9 mouse cellular contexts compared by ENCODE assay signal in genomic region chr3:129213633-129214145, GRCm38 (mm10). TPM values are rescaled to one million over a fixed set of nuclear protein-coding genes. Genes with fewer than 3 reads are reported as not detected.
A peak's percentile ranks its signal among the peaks of the same experiment; 100 is the strongest.
DNase-seq lines count a peak whose midpoint lies in the region; ATAC-seq lines count a peak whose summit lies in the region.
"Had no signal": no experiment of that assay in that cellular context is flagged by ENCODE, and none has a peak within 500 bp of the region (broad histone marks: within the 10 kb centered on the region; RNA-seq: fewer than 3 reads in every experiment).

No protein-coding gene starts in this region.

- H3K27ac ChIP-seq in forebrain, embryonic 15.5 days (replicated peaks) = no peak overlapping the region
- H3K27ac ChIP-seq in limb, embryonic 13.5 days = no peak overlapping the region
- H3K27ac ChIP-seq in midbrain, embryonic 13.5 days = 0 out of 2 replicates have a peak overlapping the region, but pooled peaks have one; percentile 59

- H3K9ac ChIP-seq in forebrain, embryonic 15.5 days (replicated peaks) = peak overlapping the region; percentile 14; the same call in 1 of the 2 replicates
- peak overlapping the region; percentile 59 for H3K9ac ChIP-seq in limb, embryonic 13.5 days
- peak overlapping the region; percentile 61 for H3K9ac ChIP-seq in midbrain, embryonic 13.5 days (replicated peaks)

- H3K4me1 ChIP-seq in forebrain, embryonic 15.5 days = peaks cover 31% of the 10 kb centered on the region
- peaks cover 32% of the 10 kb centered on the region for H3K4me1 ChIP-seq in limb, embryonic 13.5 days
- peaks cover 30% of the 10 kb centered on the region for H3K4me1 ChIP-seq in midbrain, embryonic 13.5 days (replicated peaks)

- no peaks in the 10 kb centered on the region for H3K9me3 ChIP-seq in forebrain, embryonic 15.5 days
- H3K9me3 ChIP-seq in limb, embryonic 13.5 days = no peaks in the 10 kb centered on the region
- H3K9me3 ChIP-seq in midbrain, embryonic 13.5 days = no peaks in the 10 kb centered on the region

- H3K27me3 ChIP-seq in forebrain, embryonic 15.5 days = peaks cover 84% of the 10 kb centered on the region
- peaks cover 96% of the 10 kb centered on the region for H3K27me3 ChIP-seq in limb, embryonic 13.5 days
- peaks cover 99% of the 10 kb centered on the region for H3K27me3 ChIP-seq in midbrain, embryonic 13.5 days

- peak overlapping the region; percentile 72 for H3K4me2 ChIP-seq in forebrain, embryonic 15.5 days (replicated peaks)
- H3K4me2 ChIP-seq in limb, embryonic 13.5 days (replicated peaks) = peak overlapping the region; percentile 92
- peak overlapping the region; percentile 76 for H3K4me2 ChIP-seq in midbrain, embryonic 13.5 days (replicated peaks)

- H3K36me3 ChIP-seq in forebrain, embryonic 15.5 days = no peaks in the 10 kb centered on the region
- H3K36me3 ChIP-seq in limb, embryonic 13.5 days = no peaks in the 10 kb centered on the region
- H3K36me3 ChIP-seq in midbrain, embryonic 13.5 days = no peaks in the 10 kb centered on the region

- peak overlapping the region; percentile 44 for H3K4me3 ChIP-seq in forebrain, embryonic 15.5 days
- peak overlapping the region; percentile 56 for H3K4me3 ChIP-seq in limb, embryonic 13.5 days
- peak overlapping the region; percentile 51 for H3K4me3 ChIP-seq in midbrain, embryonic 13.5 days (replicated peaks)

- ATAC-seq in forebrain, embryonic 15.5 days (replicated peaks) = peak; percentile 96
- peak; percentile 82 to 88 for ATAC-seq in hematopoietic stem cell, adult 5-6 weeks (replicated peaks in 1 of 2; ENCODE audit: insufficient read depth in 1 of 2, low FRiP score in 2 of 2, low TSS enrichment in 1 of 2, low read depth in 1 of 2, poor library complexity in 2 of 2, severe bottlenecking in 2 of 2)
- ATAC-seq in limb, embryonic 13.5 days (ENCODE audit: low FRiP score, low read depth) = peak; percentile 95
- peak; percentile 97 for ATAC-seq in midbrain, embryonic 13.5 days

- under 1% methylated on average over 39 of the region's 39 CpGs for WGBS in forebrain, embryonic 15.5 days
- under 1% methylated on average over 39 of the region's 39 CpGs for WGBS in limb, embryonic 13.5 days
- WGBS in midbrain, embryonic 13.5 days = under 1% methylated on average over 39 of the region's 39 CpGs

- DNase-seq in ES-CJ7 (ENCODE audit: low read depth, low spot score) = peak; percentile 96
- DNase-seq in adrenal gland, postnatal 36 days = peak; percentile 87 to 90
- DNase-seq in thymus, adult 18-20 months = peak; percentile 54 to 55
- DNase-seq in layer of hippocampus, adult 9-11 months = no peak

RNA-seq across cellular contexts. Expression of gene Pitx2, which starts 14.0 kb away (rescaled TPM):
- not detected for total RNA-seq in adrenal gland, postnatal 36 days (2021)
- 1.8 and 5.0 TPM in 2 replicates for polyA plus RNA-seq in forebrain, embryonic 15.5 days (2015; fragmentation: Nextera tagmentation; extraction: Ambion mirVana)
- 2.8 and 4.5 TPM in 2 replicates for total RNA-seq in hematopoietic stem cell, adult 5-6 weeks (2017)
- polyA plus RNA-seq in limb, embryonic 13.5 days (2015; fragmentation: Nextera tagmentation; extraction: Ambion mirVana) = 21.2 and 26.3 TPM in 2 replicates
- polyA plus RNA-seq in midbrain, embryonic 13.5 days (2015; fragmentation: Nextera tagmentation; extraction: Ambion mirVana) = 59.2 and 101 TPM in 2 replicates
- total RNA-seq: left cerebral cortex, postnatal 10 days had no signal
